Mouse (Mus musculus) gastrocnemius, postnatal 36 days (tissue): ENCODE measurements at regions not wholly inside any gene's neighbourhood (a gene's known extent, or its start where the extent isn't known, plus 50 kb on each side); places are given as distances from the start of the nearest gene placed in this dataset.
A peak's percentile ranks its signal among the peaks of the same experiment; 100 is the strongest.

Source experiments
- DNase-seq, 2 experiments: peaks; one replicate each; pipeline ENCODE4 v3.0.0; 2022
- intact Hi-C: fragments of 180-260 bp; cut with DNase I; formaldehyde crosslinking; loops from one replicate; pipeline ENCODE4 v1.15.1; 2025

- peak; percentile 83 to 85 for DNase-seq
- intact Hi-C loops: loop anchor here (10.0 kb wide), 1 partner anchor 1228 kb away; no protein-coding TSS in a partner anchor
Observed at GRCm38 (mm10) chr16:50732082-50733006, 141.4 kb upstream of the Ccdc54 start.

GRCm38 (mm10) chr16:50729341-50729740 is 138.4 kb upstream of the Ccdc54 start:
- intact Hi-C loops: no loop called here
- no peak for DNase-seq

- no peak for DNase-seq
- intact Hi-C loops: no loop called here
Observed at GRCm38 (mm10) chr16:50723144-50723543, 132.2 kb upstream of the Ccdc54 start.

GRCm38 (mm10) chr16:50717306-50718017 is 126.5 kb upstream of the Ccdc54 start:
- DNase-seq: no peak
- intact Hi-C loops: no loop called here

GRCm38 (mm10) chr16:50709727-50710126 is 118.8 kb upstream of the Ccdc54 start:
- intact Hi-C loops: no loop called here
- DNase-seq: no peak

- no peak for DNase-seq
- intact Hi-C loops: no loop called here
Observed at GRCm38 (mm10) chr16:50707906-50708305, 117.0 kb upstream of the Ccdc54 start.

- intact Hi-C loops: no loop called here
Observed at GRCm38 (mm10) chr16:50705921-50706320, 115.0 kb upstream of the Ccdc54 start.

GRCm38 (mm10) chr16:50700811-50701517 is 110.0 kb upstream of the Ccdc54 start:
- no peak for DNase-seq
- intact Hi-C loops: no loop called here

More at GRCm38 (mm10) chr16:50705921-50706320, 115.0 kb upstream of the Ccdc54 start:
- no peak for DNase-seq

- intact Hi-C loops: no loop called here
- DNase-seq: no peak
Observed at GRCm38 (mm10) chr16:50700123-50700522, 109.2 kb upstream of the Ccdc54 start.

GRCm38 (mm10) chr16:50697722-50698121 is 106.8 kb upstream of the Ccdc54 start:
- intact Hi-C loops: no loop called here
- DNase-seq: no peak

- intact Hi-C loops: no loop called here
- no peak for DNase-seq
Observed at GRCm38 (mm10) chr16:50696052-50696451, 105.1 kb upstream of the Ccdc54 start.

- DNase-seq: no peak
- intact Hi-C loops: no loop called here
Observed at GRCm38 (mm10) chr16:50694045-50694444, 103.1 kb upstream of the Ccdc54 start.

GRCm38 (mm10) chr16:50690818-50691217 is 99.9 kb upstream of the Ccdc54 start:
- DNase-seq: no peak
- intact Hi-C loops: no loop called here

GRCm38 (mm10) chr16:50689525-50689924 is 98.6 kb upstream of the Ccdc54 start:
- DNase-seq: no peak
- intact Hi-C loops: no loop called here

GRCm38 (mm10) chr16:50688818-50689506 is 98.0 kb upstream of the Ccdc54 start:
- no peak for DNase-seq
- intact Hi-C loops: no loop called here

GRCm38 (mm10) chr16:50679698-50680097 is 88.7 kb upstream of the Ccdc54 start:
- intact Hi-C loops: no loop called here
- DNase-seq: no peak

- intact Hi-C loops: no loop called here
Observed at GRCm38 (mm10) chr16:50673339-50673738, 82.4 kb upstream of the Ccdc54 start.

GRCm38 (mm10) chr16:50672713-50673112 is 81.8 kb upstream of the Ccdc54 start:
- DNase-seq: no peak
- intact Hi-C loops: no loop called here

More at GRCm38 (mm10) chr16:50673339-50673738, 82.4 kb upstream of the Ccdc54 start:
- DNase-seq: no peak

- intact Hi-C loops: no loop called here
- no peak for DNase-seq
Observed at GRCm38 (mm10) chr16:50671170-50671569, 80.2 kb upstream of the Ccdc54 start.

- DNase-seq: no peak
- intact Hi-C loops: no loop called here
Observed at GRCm38 (mm10) chr16:50664240-50664639, 73.3 kb upstream of the Ccdc54 start.
